Mouse (Mus musculus) liver, postnatal 0 days (tissue): ENCODE results near the gene Aida. TPM values are rescaled to one million over a fixed set of nuclear protein-coding genes. Genes with fewer than 3 reads are reported as not detected.

ENCODE experiments used
- ATAC-seq: fragments of 200-750 bp; cut with Nextera tagmentation; 2 replicates; pipeline ENCODE4 v1.8.0; 2017; ENCODE audit warnings: mild to moderate bottlenecking, moderate library complexity
- DNase-seq: peaks from one replicate; pipeline ENCODE4 v3.0.0-alpha.2; 2016
- H3K27ac ChIP-seq: fragments of 300-500 bp; sonication (generic); 2 replicates; pipeline ENCODE4 v1.5.1; 2014; ENCODE audit warnings: antibody characterized with exemption, moderate library complexity, mild to moderate bottlenecking, low read depth
- H3K27me3 ChIP-seq: fragments of 300-500 bp; sonication (generic); 2 replicates; pipeline ENCODE4 v1.6.1; 2014; ENCODE audit warnings: low read length, control low read depth, mixed read lengths; ENCODE audit not compliant: insufficient read depth
- H3K36me3 ChIP-seq: fragments of 300-500 bp; sonication (generic); replicated peaks from 2 replicates; pipeline ENCODE4 v1.6.1; 2014; ENCODE audit warnings: mild to moderate bottlenecking, control low read depth, low read length, moderate library complexity, mixed read lengths; ENCODE audit not compliant: insufficient read depth
- H3K4me1 ChIP-seq: fragments of 300-500 bp; sonication (generic); 2 replicates; pipeline ENCODE4 v1.6.1; 2014; ENCODE audit warnings: antibody characterized with exemption, mild to moderate bottlenecking, control low read depth; ENCODE audit not compliant: insufficient read depth
- H3K4me2 ChIP-seq: fragments of 300-500 bp; sonication (generic); 2 replicates; pipeline ENCODE4 v1.6.1; 2014; ENCODE audit warnings: low read depth, mild to moderate bottlenecking, low read length, moderate library complexity, mixed read lengths
- H3K4me3 ChIP-seq: fragments of 300-500 bp; sonication (generic); 2 replicates; pipeline ENCODE4 v1.5.1; 2014; ENCODE audit warnings: low read depth, low read length
- H3K9ac ChIP-seq: fragments of 300-500 bp; sonication (generic); replicated peaks from 2 replicates; pipeline ENCODE4 v1.6.1; 2014; ENCODE audit warnings: mild to moderate bottlenecking, moderate library complexity
- H3K9me3 ChIP-seq: fragments of 300-500 bp; sonication (generic); 2 replicates; pipeline ENCODE4 v1.6.1; 2016; ENCODE audit warnings: mild to moderate bottlenecking, control low read depth, low read length, mixed read lengths
- CTCF ChIP-seq: sonication (generic); IDR thresholded peaks from 2 replicates; pipeline ENCODE4 v1.5.1; 2016; ENCODE audit warnings: antibody characterized with exemption, low read depth
- EP300 ChIP-seq: IDR thresholded peaks from 2 replicates; pipeline ENCODE4 v1.6.1; 2016; ENCODE audit warnings: antibody characterized with exemption, low read depth, mild to moderate bottlenecking
- WGBS: fragments of 180-500 bp; shearing (Covaris S2); extraction: QIAGEN DNeasy Blood & Tissue Kit; methylation state at CpG from one replicate; pipeline ENCODE4 v1.1.7; 2014; ENCODE audit not compliant: insufficient replicate concordance; 5-methylcytosine and 5-hydroxymethylcytosine counted together
- polyA plus RNA-seq: library from polyadenylated mRNA; unstranded; fragments of >200 nt; fragmentation: Nextera tagmentation; extraction: Ambion mirVana; gene quantifications from 2 replicates; pipeline ENCODE4 v1.2.1, GENCODE M21; 2015

Gene Aida
- polyA plus RNA-seq, 1 experiment from 2014 or later, result 11.8 TPM

GRCm38 (mm10) chr1:183289576-183289975, 6.8 kb upstream of the Aida start:
- H3K27me3 ChIP-seq, result no peaks in the 10 kb centered on the region
- no peak overlapping the region for H3K27ac ChIP-seq
- H3K4me1 ChIP-seq, result no peaks in the 10 kb centered on the region
- no peaks in the 10 kb centered on the region for H3K9me3 ChIP-seq
- H3K4me2 ChIP-seq, result no peak overlapping the region
- peaks cover 73% of the 10 kb centered on the region for H3K36me3 ChIP-seq
- TF ChIP-seq EP300, result no peak
- TF ChIP-seq CTCF, result no peak
- DNase-seq (no peak), ATAC-seq (no peak)
- no peak overlapping the region for H3K9ac ChIP-seq
- no peak overlapping the region for H3K4me3 ChIP-seq
- 89% methylated on average over 4 of the region's 4 CpGs for WGBS

DNA sequence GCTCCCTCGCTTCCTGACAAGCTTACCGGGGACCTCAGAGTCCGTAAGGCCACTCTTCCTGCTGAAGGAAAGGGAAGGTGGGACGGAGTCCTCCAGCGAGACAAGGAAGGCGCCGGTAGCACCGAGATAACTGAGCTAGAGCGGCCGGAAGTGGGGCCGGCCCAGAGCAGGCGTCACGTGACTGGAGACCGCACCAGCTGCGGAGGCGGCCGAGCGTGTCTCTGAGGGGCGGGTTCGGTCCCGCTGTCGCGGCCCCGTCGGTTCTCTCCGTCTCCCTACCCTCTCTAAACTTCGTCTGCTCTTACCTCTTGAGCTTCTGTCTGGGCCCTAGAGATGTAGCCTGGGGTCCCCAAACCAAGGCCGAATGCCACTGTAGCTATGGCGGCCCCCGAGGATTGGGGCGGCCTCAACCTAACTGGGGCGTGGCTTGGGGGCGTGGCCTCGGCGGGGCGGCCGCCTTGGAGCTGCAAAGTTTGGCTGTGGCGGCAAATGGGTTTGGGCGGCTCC, 540 bp downstream of the Aida start, which contains the start of gene Brox:
Gene Brox, minus strand, starts transcription at position 393 of the 507 bp plus-strand sequence.
- peak; percentile 98 for DNase-seq
- H3K27me3 ChIP-seq, result no peaks in the 10 kb centered on the region
- H3K4me1 ChIP-seq, result no peaks in the 10 kb centered on the region
- TF ChIP-seq EP300, result peak; percentile 36; the same call in 1 of the 2 replicates
- no peak for TF ChIP-seq CTCF
- H3K9me3 ChIP-seq, result no peaks in the 10 kb centered on the region
- H3K36me3 ChIP-seq, result peaks cover 16% of the 10 kb centered on the region
- H3K4me3 ChIP-seq, result peak within 1 kb of the TSS; percentile 62
- peak within 1 kb of the TSS; percentile 67 for H3K9ac ChIP-seq
- peak within 1 kb of the TSS; percentile 72 for H3K27ac ChIP-seq
- peak within 1 kb of the TSS; percentile 71 for H3K4me2 ChIP-seq
- 0% methylated on average over 39 of the region's 39 CpGs for whole genome bisulfite sequencing
- peak; percentile 92 for ATAC-seq

DNA sequence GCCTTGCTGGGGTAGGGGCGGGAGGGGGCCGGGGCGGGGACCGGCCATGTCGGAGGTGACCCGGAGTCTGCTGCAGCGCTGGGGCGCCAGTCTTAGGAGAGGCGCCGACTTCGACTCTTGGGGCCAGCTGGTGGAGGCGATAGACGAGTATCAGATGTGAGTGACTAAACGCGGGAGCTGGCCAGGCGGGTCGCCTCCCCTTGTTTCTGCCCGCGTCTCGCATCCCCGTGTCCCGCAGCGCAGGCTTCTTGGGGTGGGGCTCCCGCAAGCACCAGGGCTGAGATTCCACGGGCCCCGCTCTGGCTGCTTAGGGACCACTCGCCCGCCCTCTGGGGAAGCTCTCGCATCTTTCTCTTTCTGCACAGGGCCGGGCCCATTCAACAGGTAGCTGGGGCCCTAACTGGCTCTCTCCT, 1.1 kb downstream of the Aida start:
- H3K9ac ChIP-seq, result peak overlapping the region; percentile 67
- no peaks in the 10 kb centered on the region for H3K27me3 ChIP-seq
- peaks cover 12% of the 10 kb centered on the region for H3K36me3 ChIP-seq
- H3K4me3 ChIP-seq, result peak overlapping the region; percentile 62
- peak overlapping the region; percentile 72 for H3K27ac ChIP-seq
- peak overlapping the region; percentile 71 for H3K4me2 ChIP-seq
- no peaks in the 10 kb centered on the region for H3K4me1 ChIP-seq
- WGBS, result under 1% methylated on average over 28 of the region's 30 CpGs
- DNase-seq (peak; percentile 70), ATAC-seq (peak; percentile 52)
- TF ChIP-seq EP300 (no peak), CTCF (no peak)
- H3K9me3 ChIP-seq, result no peaks in the 10 kb centered on the region

GRCm38 (mm10) chr1:183297886-183298489, 1.6 kb downstream of the Aida start:
- peaks cover 11% of the 10 kb centered on the region for H3K36me3 ChIP-seq
- no peaks in the 10 kb centered on the region for H3K9me3 ChIP-seq
- H3K27me3 ChIP-seq, result no peaks in the 10 kb centered on the region
- no peak for ATAC-seq
- H3K4me2 ChIP-seq, result peak overlapping the region; percentile 71
- H3K4me1 ChIP-seq, result no peaks in the 10 kb centered on the region
- H3K4me3 ChIP-seq, result peak overlapping the region; percentile 62
- TF ChIP-seq EP300 (no peak), CTCF (no peak)
- DNase-seq, result peak; percentile 62
- H3K9ac ChIP-seq, result peak overlapping the region; percentile 67
- 1% methylated on average over 20 of the region's 20 CpGs for WGBS
- H3K27ac ChIP-seq, result peak overlapping the region; percentile 72

DNA sequence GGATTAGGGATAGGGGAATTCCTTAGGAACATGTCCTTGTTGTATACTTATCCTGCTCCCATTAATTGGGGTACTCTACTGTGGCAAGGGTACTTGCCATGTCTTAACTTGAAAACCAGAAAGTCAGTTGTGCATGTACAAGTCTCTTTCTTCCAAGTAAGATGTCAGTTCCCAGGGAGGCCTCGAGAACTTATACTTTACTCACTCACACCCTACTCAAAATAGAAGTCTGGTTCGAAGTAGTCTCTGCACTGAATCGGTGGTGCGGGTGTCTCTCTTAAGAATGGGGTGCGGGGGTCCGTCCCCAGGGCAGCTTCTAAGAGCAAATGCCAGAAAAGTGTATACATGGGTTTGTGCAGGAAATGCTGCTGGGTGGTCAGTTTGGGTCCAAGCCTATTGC, 2.8 kb downstream of the Aida start:
- WGBS, result 80% methylated on average over 6 of the region's 6 CpGs
- H3K36me3 ChIP-seq, result no peaks in the 10 kb centered on the region
- H3K4me3 ChIP-seq, result no peak overlapping the region
- H3K4me2 ChIP-seq, result no peak overlapping the region
- no peak overlapping the region for H3K27ac ChIP-seq
- no peaks in the 10 kb centered on the region for H3K27me3 ChIP-seq
- DNase-seq, result peak; percentile 94
- no peaks in the 10 kb centered on the region for H3K4me1 ChIP-seq
- ATAC-seq, result no peak
- no peaks in the 10 kb centered on the region for H3K9me3 ChIP-seq
- no peak overlapping the region for H3K9ac ChIP-seq
- TF ChIP-seq CTCF, result no peak
- no peak for TF ChIP-seq EP300

DNA sequence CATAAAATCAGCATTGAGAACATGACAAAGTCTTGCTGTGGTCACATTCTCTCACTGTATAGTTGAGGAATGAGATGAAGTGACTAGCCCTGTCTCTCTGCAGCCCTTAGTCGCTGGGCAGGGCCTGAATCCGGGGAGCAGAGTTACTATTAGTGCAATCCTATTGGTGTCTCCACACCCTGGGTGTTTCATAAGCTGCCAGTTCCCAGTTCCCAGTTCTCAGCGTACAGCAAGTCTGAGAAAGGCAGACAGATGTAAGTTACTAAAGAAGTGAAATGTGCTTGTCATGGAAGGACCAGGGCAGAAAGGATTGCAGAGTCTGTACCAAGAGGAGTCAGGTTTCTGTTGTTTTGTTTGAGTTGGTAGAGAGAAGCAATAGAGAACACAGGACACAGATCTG, 11.2 kb downstream of the Aida start:
- no peaks in the 10 kb centered on the region for H3K9me3 ChIP-seq
- ATAC-seq, result no peak
- WGBS, result 70% methylated on average over 3 of the region's 3 CpGs
- H3K4me2 ChIP-seq, result no peak overlapping the region
- H3K27ac ChIP-seq, result no peak overlapping the region
- no peak overlapping the region for H3K9ac ChIP-seq
- H3K4me1 ChIP-seq, result no peaks in the 10 kb centered on the region
- peaks cover 15% of the 10 kb centered on the region; the same call in 1 of the 2 replicates for H3K36me3 ChIP-seq
- DNase-seq, result no peak
- H3K27me3 ChIP-seq, result no peaks in the 10 kb centered on the region
- no peak overlapping the region for H3K4me3 ChIP-seq
- TF ChIP-seq CTCF, result no peak
- TF ChIP-seq EP300, result no peak
